Mouse (Mus musculus) stomach, postnatal 0 days (tissue): ENCODE measurements around the gene Atf6b. TPM values are rescaled to one million over a fixed set of nuclear protein-coding genes. Genes with fewer than 3 reads are reported as not detected.
A peak's percentile ranks its signal among the peaks of the same experiment; 100 is the strongest.

ENCODE experiments used
- ATAC-seq: fragments of 200-750 bp; cut with Nextera tagmentation; 2 replicates; pipeline ENCODE4 v1.8.0; 2017; ENCODE audit not compliant: low FRiP score, low TSS enrichment
- DNase-seq: peaks from one replicate; pipeline ENCODE4 v3.0.0-alpha.2; 2016; ENCODE audit warnings: low spot score
- H3K27ac ChIP-seq: fragments of 300-500 bp; sonication (generic); replicated peaks from 2 replicates; pipeline ENCODE4 v1.5.1; 2014; ENCODE audit warnings: mild to moderate bottlenecking, control low read depth
- H3K27me3 ChIP-seq: fragments of 300-500 bp; sonication (generic); 2 replicates; pipeline ENCODE4 v1.6.1; 2014; ENCODE audit warnings: low read length; ENCODE audit not compliant: control insufficient read depth, insufficient read depth
- H3K36me3 ChIP-seq: fragments of 300-500 bp; sonication (generic); 2 replicates; pipeline ENCODE4 v1.6.1; 2014; ENCODE audit warnings: low read length, mixed read lengths; ENCODE audit not compliant: control insufficient read depth, insufficient read depth
- H3K4me1 ChIP-seq: fragments of 300-500 bp; sonication (generic); replicated peaks from 2 replicates; pipeline ENCODE4 v1.6.1; 2014; ENCODE audit warnings: antibody characterized with exemption; ENCODE audit not compliant: control insufficient read depth, insufficient read depth
- H3K4me2 ChIP-seq: fragments of 300-500 bp; sonication (generic); replicated peaks from 2 replicates; pipeline ENCODE4 v1.6.1; 2014; ENCODE audit warnings: low read depth, mild to moderate bottlenecking, control low read depth, moderate library complexity
- H3K4me3 ChIP-seq: fragments of 300-500 bp; sonication (generic); 2 replicates; pipeline ENCODE4 v1.5.1; 2014; ENCODE audit warnings: low read depth, low read length, control low read depth
- H3K9ac ChIP-seq: fragments of 300-500 bp; sonication (generic); 2 replicates; pipeline ENCODE4 v1.6.1; 2014; ENCODE audit warnings: mild to moderate bottlenecking, low read length, control low read depth, mixed read lengths
- H3K9me3 ChIP-seq: fragments of 300-500 bp; sonication (generic); 2 replicates; pipeline ENCODE4 v1.6.1; 2016; ENCODE audit warnings: low read length; ENCODE audit not compliant: control insufficient read depth
- CTCF ChIP-seq: IDR thresholded peaks from 2 replicates; pipeline ENCODE4 v1.5.1; 2016; ENCODE audit warnings: antibody characterized with exemption, low read depth, mild to moderate bottlenecking, moderate library complexity
- EP300 ChIP-seq: optimal IDR thresholded peaks from 2 replicates; pipeline ENCODE3; 2016; ENCODE audit warnings: antibody characterized with exemption
- WGBS: fragments of 180-500 bp; shearing (Covaris S2); extraction: QIAGEN DNeasy Blood & Tissue Kit; methylation state at CpG from one replicate; pipeline ENCODE4 v1.1.7; 2014; 5-methylcytosine and 5-hydroxymethylcytosine counted together
- polyA plus RNA-seq: library from polyadenylated mRNA; unstranded; fragments of >200 nt; fragmentation: Nextera tagmentation; extraction: Ambion mirVana; gene quantifications from 2 replicates; pipeline ENCODE4 v1.2.1, GENCODE M21; 2015

The Atf6b gene
- 35.4 and 39.3 TPM in 2 replicates for polyA plus RNA-seq

GRCm38 (mm10) chr17:34646906-34647787 lies at the start of gene Atf6b:
Gene Atf6b (plus strand): TSS chr17:34647146.
- DNase-seq (peak; percentile 96), ATAC-seq (peak; percentile 96)
- Histone ChIP-seq H3K27me3 (no peaks in the 10 kb centered on the region), H3K9me3 (no peaks in the 10 kb centered on the region), H3K4me1 (no peaks in the 10 kb centered on the region; the same call in 1 of the 2 replicates), H3K27ac (peak within 1 kb of the TSS; percentile 83), H3K4me3 (peak within 1 kb of the TSS; percentile 95), H3K9ac (peak within 1 kb of the TSS; percentile 87), H3K36me3 (peaks cover 6% of the 10 kb centered on the region), H3K4me2 (peak within 1 kb of the TSS; percentile 77)
- WGBS, result under 1% methylated on average over 59 of the region's 66 CpGs
- TF ChIP-seq CTCF (no peak; the same call in 1 of the 2 replicates), EP300 (no peak)

- H3K4me1 ChIP-seq, result no peaks in the 10 kb centered on the region; the same call in 1 of the 2 replicates
- H3K27ac ChIP-seq, result no peak within 1 kb of the TSS; the same call in 1 of the 2 replicates
- no peak within 1 kb of the TSS for H3K4me3 ChIP-seq
- TF ChIP-seq EP300 (no peak), CTCF (no peak)
- H3K9me3 ChIP-seq, result no peaks in the 10 kb centered on the region
- WGBS, result 5% methylated on average over 5 of the region's 6 CpGs
- no peaks in the 10 kb centered on the region for H3K27me3 ChIP-seq
- DNase-seq, result no peak
- peaks cover 15% of the 10 kb centered on the region for H3K36me3 ChIP-seq
- H3K4me2 ChIP-seq, result no peak within 1 kb of the TSS; the same call in 1 of the 2 replicates
- H3K9ac ChIP-seq, result peak within 1 kb of the TSS; percentile 31; the same call in 1 of the 2 replicates
- ATAC-seq, result no peak
Observed at GRCm38 (mm10) chr17:34597566-34598095, 49.3 kb upstream of the Atf6b start, which contains the start of gene Ager. Gene Ager (plus strand): TSS chr17:34597862.

GRCm38 (mm10) chr17:34599891-34600290 lies 47.1 kb upstream of the Atf6b start:
- Histone ChIP-seq H3K9me3 (no peaks in the 10 kb centered on the region), H3K36me3 (peaks cover 12% of the 10 kb centered on the region), H3K4me1 (no peaks in the 10 kb centered on the region), H3K27ac (no peak overlapping the region), H3K4me2 (no peak overlapping the region), H3K9ac (no peak overlapping the region), H3K27me3 (no peaks in the 10 kb centered on the region), H3K4me3 (no peak overlapping the region)
- no peak for ATAC-seq
- TF ChIP-seq CTCF (no peak), EP300 (no peak)
- no peak for DNase-seq
- WGBS, result 67% methylated on average over 9 of the region's 9 CpGs

- Histone ChIP-seq H3K4me3 (no peak overlapping the region), H3K4me2 (no peak overlapping the region), H3K27me3 (no peaks in the 10 kb centered on the region), H3K9ac (no peak overlapping the region), H3K9me3 (no peaks in the 10 kb centered on the region), H3K36me3 (peaks cover 8% of the 10 kb centered on the region), H3K4me1 (0 out of 2 replicates have a peak, but pooled peaks cover 3% of the 10 kb centered on the region), H3K27ac (no peak overlapping the region)
- WGBS, result 75% methylated on average over 12 of the region's 12 CpGs
- ATAC-seq (no peak), DNase-seq (no peak)
- no peak for TF ChIP-seq EP300
- TF ChIP-seq CTCF, result no peak
Observed at GRCm38 (mm10) chr17:34601796-34602195, 45.1 kb upstream of the Atf6b start.

- Histone ChIP-seq H3K4me1 (0 out of 2 replicates have a peak, but pooled peaks cover 3% of the 10 kb centered on the region), H3K36me3 (peaks cover 8% of the 10 kb centered on the region), H3K27me3 (no peaks in the 10 kb centered on the region), H3K9me3 (no peaks in the 10 kb centered on the region), H3K27ac (peak within 1 kb of the TSS; percentile 93), H3K9ac (peak within 1 kb of the TSS; percentile 66), H3K4me2 (peak within 1 kb of the TSS; percentile 88), H3K4me3 (peak within 1 kb of the TSS; percentile 62)
- WGBS, result under 1% methylated on average over 30 of the region's 30 CpGs
- TF ChIP-seq CTCF (no peak), EP300 (peak; percentile 97)
- ATAC-seq (peak; percentile 93), DNase-seq (peak; percentile 99)
Observed at GRCm38 (mm10) chr17:34603375-34604060, 43.4 kb upstream of the Atf6b start, which contains the start of gene Rnf5. Gene Rnf5 (minus strand): TSS chr17:34603690.
